Mouse (Mus musculus) C2C12 (cell line): ENCODE results near the gene Grrp1. TPM values are rescaled to one million over a fixed set of nuclear protein-coding genes. Genes with fewer than 3 reads are reported as not detected.

Experiments used
- H3K27me3 ChIP-seq: one replicate; pipeline ENCODE4 v1.6.1; 2011; ENCODE audit not compliant: control insufficient read depth, insufficient read depth, insufficient read length
- H3K36me3 ChIP-seq: one replicate; pipeline ENCODE4 v1.6.1; 2011; ENCODE audit not compliant: control insufficient read depth, insufficient read depth
- H3K4me3 ChIP-seq: one replicate; pipeline ENCODE4 v1.5.1; 2011; ENCODE audit warnings: mild to moderate bottlenecking, control low read depth; ENCODE audit not compliant: poor library complexity, insufficient read depth, severe bottlenecking
- H3K79me2 ChIP-seq: one replicate; pipeline ENCODE4 v1.6.1; 2011; ENCODE audit not compliant: control insufficient read depth, insufficient read depth
- H3K79me3 ChIP-seq: one replicate; pipeline ENCODE4 v1.6.1; 2011; ENCODE audit warnings: low read depth, control low read depth
- H3ac ChIP-seq: one replicate; pipeline ENCODE3; 2011; ENCODE audit warnings: low read depth; ENCODE audit not compliant: control insufficient read depth, insufficient read length
- CEBPB ChIP-seq: IDR thresholded peaks from one replicate; pipeline ENCODE4 v1.6.1; 2011; ENCODE audit warnings: low read depth, mild to moderate bottlenecking, control low read depth, moderate library complexity
- CTCF ChIP-seq: IDR thresholded peaks from one replicate; pipeline ENCODE4 v1.5.1; 2011; ENCODE audit not compliant: control insufficient read depth, insufficient read depth, insufficient read length
- FOSL1 ChIP-seq: IDR thresholded peaks from one replicate; pipeline ENCODE4 v1.8.0; 2011; ENCODE audit warnings: mild to moderate bottlenecking, low read length; ENCODE audit not compliant: poor library complexity, insufficient read depth, severe bottlenecking
- MAX ChIP-seq: IDR thresholded peaks from one replicate; pipeline ENCODE4 v1.6.1; 2011; ENCODE audit warnings: mild to moderate bottlenecking, control low read depth
- MYOD1 ChIP-seq: IDR thresholded peaks from one replicate; pipeline ENCODE4 v1.6.1; 2011; ENCODE audit warnings: low read depth; ENCODE audit not compliant: control insufficient read depth, insufficient read length
- MYOG ChIP-seq: IDR thresholded peaks from one replicate; pipeline ENCODE4 v1.6.1; 2011; ENCODE audit not compliant: control insufficient read depth, insufficient read length; ENCODE audit errors: extremely low read depth
- USF1 ChIP-seq: IDR thresholded peaks from one replicate; pipeline ENCODE4 v1.6.1; 2011; ENCODE audit warnings: low read depth, mild to moderate bottlenecking, control low read depth, moderate library complexity
- polyA plus RNA-seq: library from polyadenylated mRNA; unstranded; fragments of >200 nt; fragmentation: generic; extraction: Trizol; gene quantifications from one replicate; pipeline ENCODE4 v1.2.1, GENCODE M21; 2012; ENCODE audit warnings: missing spikeins

Grrp1 gene
- polyA plus RNA-seq, 1 experiment: not detected

GRCm38 (mm10) chr4:134252911-134253721 lies 790 bp downstream of the Grrp1 start:
- peaks cover 63% of the 10 kb centered on the region for H3K27me3 ChIP-seq
- H3K4me3 ChIP-seq: no peak overlapping the region
- no peak for TF ChIP-seq FOSL1
- TF ChIP-seq CEBPB: no peak
- TF ChIP-seq USF1: no peak

GRCm38 (mm10) chr4:134252131-134252910 lies 1.6 kb downstream of the Grrp1 start:
- no peak overlapping the region for H3ac ChIP-seq
- no peaks in the 10 kb centered on the region for H3K36me3 ChIP-seq
- H3K79me3 ChIP-seq: no peaks in the 10 kb centered on the region
- H3K4me3 ChIP-seq: no peak overlapping the region
- TF ChIP-seq CEBPB: no peak
- TF ChIP-seq MYOD1: no peak
- TF ChIP-seq MYOG: no peak
- no peak for TF ChIP-seq USF1
- TF ChIP-seq FOSL1: no peak
- TF ChIP-seq MAX: no peak
- no peak for TF ChIP-seq CTCF
- peaks cover 71% of the 10 kb centered on the region for H3K27me3 ChIP-seq
- no peaks in the 10 kb centered on the region for H3K79me2 ChIP-seq

More at GRCm38 (mm10) chr4:134252911-134253721, 790 bp downstream of the Grrp1 start:
- H3K36me3 ChIP-seq: no peaks in the 10 kb centered on the region
- no peaks in the 10 kb centered on the region for H3K79me2 ChIP-seq
- no peak overlapping the region for H3ac ChIP-seq
- H3K79me3 ChIP-seq: no peaks in the 10 kb centered on the region

- H3K36me3 ChIP-seq: no peaks in the 10 kb centered on the region
- no peaks in the 10 kb centered on the region for H3K79me2 ChIP-seq
- no peak overlapping the region for H3ac ChIP-seq
- H3K27me3 ChIP-seq: peaks cover 74% of the 10 kb centered on the region
- H3K79me3 ChIP-seq: no peaks in the 10 kb centered on the region
- TF ChIP-seq MAX: no peak
- no peak for TF ChIP-seq USF1
- TF ChIP-seq MYOG: no peak
- TF ChIP-seq CEBPB: no peak
- no peak for TF ChIP-seq FOSL1
- TF ChIP-seq MYOD1: no peak
- no peak for TF ChIP-seq CTCF
- H3K4me3 ChIP-seq: no peak overlapping the region
These were observed 2.4 kb downstream of the Grrp1 start for GRCm38 (mm10) chr4:134251241-134252130.

DNA sequence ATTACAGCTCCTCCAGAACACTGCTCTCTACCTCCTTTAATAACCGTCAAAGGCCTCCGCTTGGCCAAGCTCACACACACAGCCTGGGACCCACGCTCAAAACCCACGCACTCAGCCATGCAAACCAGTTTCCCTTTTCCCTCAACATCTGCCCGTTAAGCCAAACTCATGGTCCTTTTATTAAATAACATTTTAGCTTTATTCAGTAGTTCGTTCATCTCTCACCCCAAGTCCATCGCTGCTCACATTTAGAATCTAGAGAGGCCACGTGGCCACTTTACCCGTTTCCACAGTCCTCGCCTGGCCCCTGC lies 3.0 kb downstream of the Grrp1 start:
- Histone ChIP-seq H3K4me3 (no peak overlapping the region), H3ac (no peak overlapping the region), H3K27me3 (peaks cover 74% of the 10 kb centered on the region), H3K79me3 (no peaks in the 10 kb centered on the region), H3K79me2 (no peaks in the 10 kb centered on the region), H3K36me3 (no peaks in the 10 kb centered on the region)
- TF ChIP-seq CEBPB (no peak), FOSL1 (no peak), MAX (no peak), CTCF (no peak), MYOG (no peak), USF1 (no peak), MYOD1 (no peak)

GRCm38 (mm10) chr4:134250116-134250929 lies 3.6 kb downstream of the Grrp1 start:
- H3K79me2 ChIP-seq: no peaks in the 10 kb centered on the region
- no peak overlapping the region for H3K4me3 ChIP-seq
- H3K79me3 ChIP-seq: no peaks in the 10 kb centered on the region
- no peak overlapping the region for H3ac ChIP-seq
- H3K27me3 ChIP-seq: peaks cover 74% of the 10 kb centered on the region
- H3K36me3 ChIP-seq: no peaks in the 10 kb centered on the region
- TF ChIP-seq CEBPB (no peak), MYOD1 (no peak), FOSL1 (no peak), MAX (no peak), CTCF (no peak), USF1 (no peak), MYOG (no peak)
